Mouse (Mus musculus) G1E (cell line): ENCODE data around the gene Ryk. TPM values are rescaled to one million over a fixed set of nuclear protein-coding genes. Genes with fewer than 3 reads are reported as not detected.
"Not testable (repeated sequence)": the region's sequence is repeated elsewhere in the genome, so short reads cannot be mapped to it uniquely, and the experiment has no call there.

Experiments used
- ATAC-seq: 2 replicates; pipeline ENCODE4 v1.8.0; 2016; ENCODE audit warnings: mild to moderate bottlenecking; ENCODE audit not compliant: insufficient number of reproducible peaks, poor library complexity, low FRiP score, severe bottlenecking; ENCODE audit errors: extremely low read depth
- DNase-seq: peaks from one replicate; pipeline ENCODE4 v3.0.0; 2012; ENCODE audit warnings: low spot score
- H3K27me3 ChIP-seq: 2 replicates; pipeline ENCODE4 v1.6.1; 2012; ENCODE audit warnings: mild to moderate bottlenecking, low read length, inconsistent platforms; ENCODE audit not compliant: insufficient read depth
- H3K36me3 ChIP-seq: replicated peaks from 2 replicates; pipeline ENCODE3; 2012; ENCODE audit warnings: mild to moderate bottlenecking, inconsistent platforms
- H3K4me1 ChIP-seq: 2 replicates; pipeline ENCODE4 v1.6.1; 2012; ENCODE audit warnings: low read depth, low read length, inconsistent platforms, mixed read lengths; ENCODE audit not compliant: insufficient read depth
- H3K4me3 ChIP-seq: 2 replicates; pipeline ENCODE4 v1.5.1; 2012; ENCODE audit warnings: low read depth, mild to moderate bottlenecking, inconsistent platforms, low read length, moderate library complexity, mixed read lengths
- H3K9me3 ChIP-seq: replicated peaks from 2 replicates; pipeline ENCODE4 v1.6.1; 2012; ENCODE audit warnings: inconsistent platforms
- CTCF ChIP-seq: IDR thresholded peaks from 2 replicates; pipeline ENCODE4 v1.5.1; 2012; ENCODE audit warnings: low read depth, low read length, inconsistent platforms, mixed read lengths
- GATA1 ChIP-seq: IDR thresholded peaks from 2 replicates; pipeline ENCODE4 v1.6.1; 2012; ENCODE audit warnings: borderline replicate concordance, low read length, inconsistent platforms, mixed read lengths
- GATA2 ChIP-seq: IDR thresholded peaks from 2 replicates; pipeline ENCODE4 v1.6.1; 2012; ENCODE audit warnings: low read depth, low read length, inconsistent platforms, borderline replicate concordance
- POLR2AphosphoS5 ChIP-seq: IDR thresholded peaks from 2 replicates; pipeline ENCODE4 v1.6.1; 2012; ENCODE audit warnings: low read depth, low read length, inconsistent platforms; ENCODE audit not compliant: insufficient replicate concordance
- TAL1 ChIP-seq: conservative IDR thresholded peaks from 2 replicates; pipeline ENCODE4 v1.6.1; 2012; ENCODE audit warnings: low read depth, low read length, inconsistent platforms, mixed read lengths
- polyA plus RNA-seq: library from polyadenylated mRNA; stranded (reverse); fragments of >175 nt; gene quantifications from 2 replicates; pipeline ENCODE4 v1.2.3, GENCODE M21; 2012
- total RNA-seq, 2 experiments: library from RNA; stranded (forward) in 1 of 2; stranded (reverse) in 1 of 2; fragments of 200-1000 nt in 1 of 2; fragments of >200 nt in 1 of 2; fragmentation: Nextera tagmentation in 1 of 2; gene quantifications; 2 replicates each; pipeline ENCODE4 v1.2.3; 2014 to 2017

Gene Ryk
- total and polyA plus RNA-seq, 3 experiments, result 17.1 to 110 (median 80.1) TPM

GRCm38 (mm10) chr9:102907521-102908246 is 73.0 kb downstream of the Ryk start:
- Histone ChIP-seq H3K9me3 (no peaks in the 10 kb centered on the region), H3K36me3 (peaks cover 94% of the 10 kb centered on the region), H3K4me1 (peaks cover 37% of the 10 kb centered on the region), H3K27me3 (no peaks in the 10 kb centered on the region), H3K4me3 (no peak overlapping the region)
- TF ChIP-seq CTCF (no peak), GATA2 (no peak), TAL1 (no peak), POLR2AphosphoS5 (no peak), GATA1 (no peak)
- DNase-seq (no peak), ATAC-seq (no peak)

DNA sequence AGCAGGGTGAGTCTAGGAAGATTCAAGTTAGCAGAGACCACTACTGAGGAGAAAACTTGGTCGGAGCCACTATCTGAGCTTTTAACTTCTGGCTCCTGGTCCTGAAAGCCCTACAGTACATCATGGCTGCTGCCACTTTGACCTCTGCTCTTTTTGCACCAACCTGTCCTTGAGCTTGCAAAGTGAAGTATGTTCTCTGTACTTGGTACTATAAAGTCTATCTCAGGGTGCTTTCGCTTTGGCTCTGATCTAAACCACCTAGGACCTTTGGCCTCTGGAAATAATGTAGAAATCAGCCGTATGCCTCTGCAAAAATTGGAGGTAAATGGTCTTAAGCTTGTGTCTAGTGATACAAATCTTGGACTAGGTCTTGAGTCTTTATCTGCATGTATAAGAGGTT is 76.8 kb downstream of the Ryk start:
- ATAC-seq, result no peak
- Histone ChIP-seq H3K27me3 (no peaks in the 10 kb centered on the region), H3K4me3 (no peak overlapping the region), H3K4me1 (peaks cover 49% of the 10 kb centered on the region), H3K36me3 (peaks cover 92% of the 10 kb centered on the region), H3K9me3 (no peaks in the 10 kb centered on the region)
- no peak for TF ChIP-seq GATA1
- no peak for TF ChIP-seq POLR2AphosphoS5
- no peak for TF ChIP-seq CTCF
- TF ChIP-seq GATA2, result no peak
- no peak for TF ChIP-seq TAL1
- no peak for DNase-seq

DNA sequence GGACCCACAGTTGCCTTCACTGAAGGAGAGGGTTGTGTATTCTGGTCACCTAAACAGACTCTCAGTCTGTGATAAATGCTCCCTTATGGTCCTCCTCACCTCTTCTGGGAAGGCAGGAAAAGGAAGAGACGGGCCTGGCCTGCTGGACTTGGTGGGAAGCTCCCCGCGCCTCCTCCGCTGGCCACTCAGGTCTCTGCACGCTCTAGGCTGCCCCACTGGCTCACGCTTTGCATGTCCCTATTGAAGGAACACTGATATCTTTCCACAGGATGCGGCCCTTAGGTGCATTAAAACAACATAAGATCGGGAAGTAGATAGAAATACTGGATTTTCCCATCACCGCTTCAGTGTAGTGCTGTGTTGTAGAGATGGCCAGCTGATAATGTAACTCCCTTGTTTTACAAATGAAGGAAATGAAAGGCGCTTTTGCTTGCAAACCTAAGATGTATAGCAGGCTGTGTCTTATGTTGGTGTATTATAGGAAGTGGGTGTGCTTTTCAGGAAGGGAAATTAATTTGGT is 77.9 kb downstream of the Ryk start:
- Histone ChIP-seq H3K9me3 (no peaks in the 10 kb centered on the region), H3K4me3 (no peak overlapping the region), H3K27me3 (no peaks in the 10 kb centered on the region), H3K4me1 (peaks cover 55% of the 10 kb centered on the region), H3K36me3 (peaks cover 89% of the 10 kb centered on the region)
- no peak for ATAC-seq
- TF ChIP-seq GATA2, result no peak
- no peak for TF ChIP-seq POLR2AphosphoS5
- no peak for TF ChIP-seq GATA1
- no peak for TF ChIP-seq CTCF
- no peak for TF ChIP-seq TAL1
- DNase-seq, result no peak

- H3K4me3 ChIP-seq, H3K9me3 ChIP-seq, H3K27me3 ChIP-seq, ATAC-seq, DNase-seq: not testable (repeated sequence)
- Histone ChIP-seq H3K4me1 (peaks cover 58% of the 10 kb centered on the region), H3K36me3 (peaks cover 81% of the 10 kb centered on the region)
These were observed 78.9 kb downstream of the Ryk start for GRCm38 (mm10) chr9:102913597-102913996.

DNA sequence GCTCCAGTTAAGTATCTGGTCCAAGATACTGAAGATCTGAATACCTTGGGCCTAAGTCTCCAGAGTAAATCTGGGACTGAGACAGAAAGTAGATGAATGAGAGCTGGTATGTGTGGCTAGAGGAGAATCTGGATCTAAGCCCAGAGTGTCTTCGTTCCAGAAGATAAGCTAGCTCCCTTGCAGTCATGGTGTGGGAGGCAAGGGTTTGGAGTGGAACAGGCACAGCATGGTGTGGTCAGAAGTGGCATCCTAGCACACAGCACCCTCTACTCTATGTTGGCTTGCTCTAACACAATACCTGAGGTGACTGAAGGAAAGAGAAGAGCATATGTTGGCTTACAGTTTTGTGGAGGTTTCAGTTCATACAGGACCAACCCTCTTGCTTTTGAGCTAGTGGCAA is 79.9 kb downstream of the Ryk start:
- H3K4me1 ChIP-seq, result peaks cover 67% of the 10 kb centered on the region
- no peak overlapping the region for H3K4me3 ChIP-seq
- DNase-seq, result no peak
- ATAC-seq, result no peak
- TF ChIP-seq GATA2 (no peak), TAL1 (no peak), GATA1 (no peak), POLR2AphosphoS5 (no peak), CTCF (no peak)
- no peaks in the 10 kb centered on the region for H3K27me3 ChIP-seq
- peaks cover 75% of the 10 kb centered on the region for H3K36me3 ChIP-seq
- H3K9me3 ChIP-seq, result no peaks in the 10 kb centered on the region

GRCm38 (mm10) chr9:102915292-102915854 is 80.7 kb downstream of the Ryk start:
- no peaks in the 10 kb centered on the region for H3K9me3 ChIP-seq
- no peak for DNase-seq
- H3K4me1 ChIP-seq, result peaks cover 73% of the 10 kb centered on the region
- no peaks in the 10 kb centered on the region for H3K27me3 ChIP-seq
- peaks cover 70% of the 10 kb centered on the region for H3K36me3 ChIP-seq
- TF ChIP-seq POLR2AphosphoS5, result no peak
- H3K4me3 ChIP-seq, result no peak overlapping the region
- ATAC-seq, result no peak

- Histone ChIP-seq H3K4me1 (peaks cover 74% of the 10 kb centered on the region), H3K9me3 (no peaks in the 10 kb centered on the region), H3K4me3 (no peak overlapping the region), H3K27me3 (no peaks in the 10 kb centered on the region), H3K36me3 (peaks cover 65% of the 10 kb centered on the region)
- DNase-seq (no peak), ATAC-seq (no peak)
- TF ChIP-seq GATA1 (no peak), POLR2AphosphoS5 (no peak), GATA2 (no peak), TAL1 (no peak), CTCF (no peak)
These were observed 81.4 kb downstream of the Ryk start for GRCm38 (mm10) chr9:102916076-102916475.
